Mouse (Mus musculus): Measurements from ENCODE around the gene Polr2a. TPM values are rescaled to one million over a fixed set of nuclear protein-coding genes. Genes with fewer than 3 reads are reported as not detected.
"Not testable (repeated sequence)": the region's sequence is repeated elsewhere in the genome, so short reads cannot be mapped to it uniquely, and the experiment has no call there.

The Polr2a gene
- total RNA-seq, 1 experiment from 2014 or later, result 11.3 TPM

DNA sequence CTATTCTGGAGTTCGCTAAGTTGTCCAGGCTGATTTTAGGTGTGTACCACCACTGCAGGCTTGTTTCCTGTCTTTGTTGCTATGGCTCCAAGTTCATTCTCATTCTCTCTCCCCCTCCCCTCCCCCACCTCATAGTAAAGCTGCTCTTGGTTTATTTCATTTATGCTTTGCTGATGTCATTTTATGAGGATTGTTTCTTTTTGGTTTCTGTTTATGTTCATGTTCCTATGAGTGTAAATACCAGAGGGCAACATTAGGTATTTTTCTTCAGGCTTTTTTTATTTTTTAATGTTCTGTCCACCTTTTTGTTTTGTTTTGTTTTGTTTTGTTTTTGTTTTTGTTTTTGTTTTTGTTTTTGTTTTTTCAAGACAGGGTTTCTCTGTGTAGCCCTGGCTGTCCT lies 3.4 kb upstream of the Polr2a start, which contains the start of gene Slc35g3:
TSS of gene Slc35g3 (minus strand) at position 101 of the 400 bp plus-strand sequence.
- no peak for ATAC-seq (replicated peaks in 1 of 2; ENCODE audit: insufficient read depth in 1 of 2, low FRiP score in 2 of 2, low TSS enrichment in 1 of 2, low read depth in 1 of 2, poor library complexity in 2 of 2, severe bottlenecking in 2 of 2)

DNA sequence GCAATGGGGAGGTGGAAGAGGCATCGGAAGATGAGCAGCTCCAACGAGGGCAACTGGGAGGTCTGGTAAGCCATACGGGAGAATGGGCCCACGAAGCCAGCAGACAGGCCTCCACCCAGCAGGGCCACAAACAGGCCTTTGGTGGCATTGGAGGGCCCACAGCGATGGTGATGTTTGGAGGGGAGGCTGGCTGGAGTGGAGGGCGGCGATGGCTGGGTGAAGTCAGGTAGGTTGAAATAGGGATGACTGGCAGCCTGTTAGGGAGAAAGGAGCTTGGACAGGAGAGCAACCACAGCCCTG lies 2.4 kb upstream of the Polr2a start:
- no peak for ATAC-seq (replicated peaks in 1 of 2; ENCODE audit: insufficient read depth in 1 of 2, low FRiP score in 2 of 2, low TSS enrichment in 1 of 2, low read depth in 1 of 2, poor library complexity in 2 of 2, severe bottlenecking in 2 of 2)

DNA sequence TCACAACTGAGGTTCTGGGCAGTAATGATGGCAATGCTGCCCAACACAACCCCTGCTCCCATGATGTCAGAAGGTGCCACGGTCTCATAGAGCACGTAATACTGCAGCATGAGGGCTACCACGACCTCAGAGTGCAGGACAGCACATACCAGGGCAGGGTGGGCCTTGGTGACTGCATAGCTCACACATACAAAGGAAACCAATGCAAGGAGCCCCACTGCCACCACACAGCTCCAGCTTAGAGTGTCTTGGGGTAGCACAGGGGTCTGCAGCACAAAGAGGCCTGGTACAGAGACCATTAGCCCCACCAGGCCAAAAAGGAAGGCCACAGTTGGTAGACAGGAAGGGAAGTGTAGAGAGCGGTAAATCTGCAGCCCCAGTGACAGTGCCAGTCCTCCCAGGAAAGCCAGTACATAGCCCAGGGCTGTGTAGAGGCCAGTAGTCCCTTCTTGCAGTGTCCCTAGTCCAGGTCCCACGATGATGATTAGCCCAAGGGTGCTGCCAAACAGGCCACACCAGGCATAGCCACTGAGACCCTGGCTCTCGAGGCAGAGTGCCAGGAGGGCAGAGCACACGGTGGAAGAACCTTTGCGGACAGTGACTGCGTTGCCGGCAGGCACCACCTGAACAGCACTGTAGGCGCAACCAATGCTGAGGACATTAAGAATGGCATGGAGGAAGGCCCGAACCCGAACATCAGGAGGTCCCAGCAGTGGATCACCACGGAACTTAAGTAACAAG lies 1.9 kb upstream of the Polr2a start:
- ATAC-seq (replicated peaks in 1 of 2; ENCODE audit: insufficient read depth in 1 of 2, low FRiP score in 2 of 2, low TSS enrichment in 1 of 2, low read depth in 1 of 2, poor library complexity in 2 of 2, severe bottlenecking in 2 of 2), result no peak

DNA sequence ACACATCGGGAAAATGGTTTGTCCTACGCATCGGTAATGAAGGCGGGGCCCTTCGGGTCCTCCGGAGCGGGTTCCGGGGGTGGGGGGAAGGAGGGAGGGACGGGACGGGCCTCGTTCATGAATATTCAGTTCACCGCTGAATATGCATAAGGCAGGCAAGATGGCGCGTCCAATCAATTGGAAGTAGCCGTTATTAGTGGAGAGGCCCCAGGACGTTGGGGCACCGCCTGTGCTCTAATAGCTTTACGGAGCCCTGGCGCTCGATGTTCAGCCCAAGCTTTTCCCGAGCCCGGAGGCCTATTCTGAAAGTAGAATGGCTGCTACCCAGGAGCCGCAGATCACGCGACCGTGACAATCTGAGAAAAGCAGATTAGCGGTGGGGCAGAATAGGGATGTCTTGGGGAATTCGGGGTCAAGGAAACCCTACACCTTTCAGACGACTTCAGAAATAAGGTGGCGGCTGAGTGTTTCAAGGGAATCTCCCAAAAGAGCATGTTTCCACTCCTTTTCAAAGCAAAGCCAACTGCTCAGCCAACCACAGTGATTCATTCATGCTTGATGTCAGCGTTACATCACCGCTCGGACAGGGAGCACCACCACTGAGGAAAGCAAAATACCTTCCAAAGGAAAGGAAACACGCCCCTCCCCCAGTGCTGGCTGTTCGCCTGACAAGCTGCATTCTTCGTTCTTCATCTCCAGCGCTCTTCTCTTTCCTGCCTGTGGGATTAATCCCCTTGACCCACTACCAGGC lies 709 bp upstream of the Polr2a start:
- ATAC-seq (replicated peaks in 1 of 2; ENCODE audit: insufficient read depth in 1 of 2, low FRiP score in 2 of 2, low TSS enrichment in 1 of 2, low read depth in 1 of 2, poor library complexity in 2 of 2, severe bottlenecking in 2 of 2), result peak; percentile 70 to 73

DNA sequence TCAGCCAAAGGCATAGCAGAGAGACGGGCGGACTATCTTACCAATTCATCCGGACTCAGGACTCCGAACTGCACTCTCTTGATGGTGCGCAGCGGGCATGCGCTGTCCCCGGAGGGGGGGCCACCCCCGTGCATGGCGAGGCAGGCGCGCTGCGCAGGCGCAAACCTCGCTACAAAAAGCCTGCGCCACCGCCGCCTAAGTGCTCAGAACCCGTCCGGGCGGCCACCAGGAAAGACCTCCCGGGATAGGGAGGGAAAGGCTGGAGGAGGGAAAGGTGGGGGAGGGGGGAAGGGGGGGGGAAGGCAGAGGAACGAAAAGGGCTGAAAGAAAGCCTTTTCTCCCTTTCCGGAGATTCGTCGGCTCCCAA lies 364 bp downstream of the Polr2a start:
- peak; percentile 40 to 56 for ATAC-seq (replicated peaks in 1 of 2; ENCODE audit: insufficient read depth in 1 of 2, low FRiP score in 2 of 2, low TSS enrichment in 1 of 2, low read depth in 1 of 2, poor library complexity in 2 of 2, severe bottlenecking in 2 of 2)

DNA sequence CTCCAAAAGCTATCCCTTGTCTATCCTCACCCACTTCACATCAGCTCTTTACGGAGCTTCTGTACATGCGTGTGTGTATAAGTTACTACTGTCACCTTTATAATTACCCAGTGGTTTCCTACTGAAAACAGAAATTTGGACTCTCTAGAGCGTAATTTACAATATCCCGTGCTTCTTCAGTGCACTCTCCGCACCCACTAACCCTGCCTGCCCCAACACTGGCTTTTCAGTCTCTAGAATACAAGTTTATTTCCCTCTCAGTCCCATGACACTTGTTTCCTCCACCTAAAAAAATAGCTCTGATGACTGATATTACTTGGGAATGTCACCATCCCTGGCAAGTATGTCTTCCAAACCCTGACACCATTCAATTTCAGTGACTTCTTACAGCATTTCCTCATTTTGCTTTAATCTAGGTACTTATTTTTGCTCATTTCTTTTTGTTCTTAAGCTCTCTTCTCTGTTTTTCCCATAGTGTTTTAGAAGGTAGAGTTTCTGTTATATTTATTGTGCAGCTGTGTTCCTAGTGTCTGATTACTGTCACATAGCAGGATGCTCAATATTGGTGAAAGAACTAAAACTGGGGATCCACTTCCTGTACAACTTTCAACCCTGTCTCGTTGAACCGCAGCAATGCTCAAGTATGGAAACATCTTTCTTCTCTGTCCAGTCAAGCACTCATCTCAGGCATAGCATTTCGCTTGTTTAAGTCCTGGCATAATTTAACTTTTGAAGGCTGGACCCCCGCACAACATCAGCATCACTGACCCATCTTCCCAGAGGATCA lies 941 bp downstream of the Polr2a start:
- ATAC-seq (replicated peaks in 1 of 2; ENCODE audit: insufficient read depth in 1 of 2, low FRiP score in 2 of 2, low TSS enrichment in 1 of 2, low read depth in 1 of 2, poor library complexity in 2 of 2, severe bottlenecking in 2 of 2), result no peak

DNA sequence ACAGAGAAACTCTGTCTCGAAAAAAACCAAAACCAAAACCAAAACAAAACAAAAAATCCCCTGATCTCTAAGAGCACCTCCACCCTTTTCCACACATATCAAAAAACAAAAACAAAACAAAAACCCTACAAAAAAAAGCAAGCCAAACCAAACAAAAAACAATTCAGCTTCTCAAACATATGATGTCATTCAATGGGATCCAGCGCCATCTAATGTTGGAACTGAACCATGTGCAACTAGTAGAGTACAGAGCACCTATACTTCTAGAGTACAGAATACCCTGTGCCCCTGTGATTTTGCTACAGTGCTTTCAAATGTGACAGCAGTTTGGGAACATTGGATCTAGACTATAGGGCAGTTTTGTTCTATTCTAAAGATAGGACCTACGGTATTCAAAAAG lies 3.7 kb downstream of the Polr2a start:
- no peak for ATAC-seq (replicated peaks in 1 of 2; ENCODE audit: insufficient read depth in 1 of 2, low FRiP score in 2 of 2, low TSS enrichment in 1 of 2, low read depth in 1 of 2, poor library complexity in 2 of 2, severe bottlenecking in 2 of 2)

DNA sequence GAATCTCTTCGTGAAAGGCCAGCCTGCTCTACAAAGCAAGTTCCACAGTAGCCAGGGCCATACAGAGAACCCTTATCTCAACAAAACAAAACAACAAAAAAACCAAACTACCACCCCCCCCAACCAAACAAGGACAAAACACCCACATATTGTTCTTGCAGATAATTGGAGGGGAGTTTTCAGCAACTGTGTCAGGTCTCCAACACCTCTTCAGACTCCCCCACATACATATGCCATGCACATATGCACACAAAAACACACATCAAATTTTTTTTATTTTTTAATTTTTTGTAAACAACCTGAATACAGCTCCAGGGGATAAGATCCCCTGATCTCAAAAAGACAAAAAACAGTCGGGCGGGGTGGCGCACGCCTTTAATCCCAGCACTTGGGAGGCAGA lies 4.2 kb downstream of the Polr2a start:
- no peak for ATAC-seq (replicated peaks in 1 of 2; ENCODE audit: insufficient read depth in 1 of 2, low FRiP score in 2 of 2, low TSS enrichment in 1 of 2, low read depth in 1 of 2, poor library complexity in 2 of 2, severe bottlenecking in 2 of 2)

DNA sequence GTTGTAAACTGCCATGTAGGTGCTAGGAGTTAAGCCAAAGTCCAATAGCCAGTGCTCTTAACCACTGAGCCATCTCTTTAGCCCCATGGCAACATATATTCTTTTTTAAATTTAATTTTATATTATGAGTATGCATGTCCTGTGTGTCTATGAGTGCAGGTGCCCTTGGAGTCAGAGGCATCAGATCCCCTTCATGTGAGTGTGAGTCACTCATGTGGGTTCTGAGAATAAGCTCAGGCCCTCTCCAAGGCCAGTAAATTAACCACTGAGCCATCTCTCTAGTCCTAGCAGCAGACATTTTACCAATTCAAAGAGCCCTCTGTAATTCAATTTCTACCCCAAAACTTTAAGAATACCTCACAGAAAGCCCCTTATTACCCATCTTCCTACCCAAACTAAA lies 5.8 kb downstream of the Polr2a start:
- no peak for ATAC-seq (replicated peaks in 1 of 2; ENCODE audit: insufficient read depth in 1 of 2, low FRiP score in 2 of 2, low TSS enrichment in 1 of 2, low read depth in 1 of 2, poor library complexity in 2 of 2, severe bottlenecking in 2 of 2)

DNA sequence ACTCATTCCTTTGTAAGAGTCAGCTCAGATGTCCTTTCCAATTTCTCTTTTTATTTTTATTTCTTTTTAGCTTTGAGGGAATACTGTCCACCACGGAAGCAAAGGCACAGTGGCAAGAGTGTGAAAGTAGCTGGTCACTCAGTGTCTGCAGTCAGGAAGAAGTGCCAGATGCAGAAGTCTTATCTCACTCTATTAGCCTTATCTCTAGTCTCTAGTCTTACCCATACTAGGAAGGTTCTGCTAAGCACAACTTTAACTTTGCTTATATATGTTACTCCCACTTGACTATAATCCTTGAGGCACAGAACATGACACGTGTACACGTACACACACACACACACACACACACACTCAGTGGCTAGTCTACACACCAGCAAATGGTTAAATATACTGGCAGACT lies 6.8 kb downstream of the Polr2a start:
- no peak for ATAC-seq (replicated peaks in 1 of 2; ENCODE audit: insufficient read depth in 1 of 2, low FRiP score in 2 of 2, low TSS enrichment in 1 of 2, low read depth in 1 of 2, poor library complexity in 2 of 2, severe bottlenecking in 2 of 2)

DNA sequence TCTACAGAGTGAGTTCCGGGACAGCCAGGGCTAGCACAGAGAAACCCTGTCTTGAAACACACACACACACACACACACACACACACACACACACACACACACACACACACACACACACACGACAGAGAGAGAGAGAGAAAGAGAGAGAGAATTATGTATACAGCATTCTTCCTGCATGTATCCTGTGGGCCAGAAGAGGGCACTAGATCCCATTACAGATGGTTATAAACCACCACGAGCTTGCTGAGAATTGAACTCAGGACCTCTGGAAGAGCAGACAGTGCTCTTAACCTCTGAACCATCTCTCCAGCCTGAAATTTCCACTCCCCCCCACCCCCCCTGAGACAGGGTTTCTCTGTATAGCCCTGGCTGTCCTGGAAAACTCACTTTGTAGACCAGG lies 27.0 kb downstream of the Polr2a start:
- not testable (repeated sequence) for ATAC-seq (replicated peaks in 1 of 2; ENCODE audit: insufficient read depth in 1 of 2, low FRiP score in 2 of 2, low TSS enrichment in 1 of 2, low read depth in 1 of 2, poor library complexity in 2 of 2, severe bottlenecking in 2 of 2)

DNA sequence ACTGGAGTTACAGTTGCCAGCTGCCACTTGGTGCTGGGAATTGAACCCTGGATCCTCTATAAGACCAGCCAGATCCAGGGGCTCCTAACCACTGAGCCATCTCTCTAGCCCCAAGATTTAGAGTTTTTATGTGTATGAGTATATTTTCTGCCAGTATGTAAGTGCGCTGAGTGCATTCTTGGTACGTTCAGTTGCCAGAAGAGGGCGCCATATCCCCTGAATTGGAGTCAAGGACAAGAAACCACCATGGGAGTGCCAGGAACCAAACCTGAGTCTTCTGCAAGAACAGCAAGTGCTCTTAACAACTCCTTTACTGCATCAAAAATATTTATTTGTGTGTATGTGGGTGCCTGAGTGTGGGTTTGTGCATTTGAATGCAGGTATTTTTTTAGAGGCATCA lies 29.4 kb downstream of the Polr2a start:
- ATAC-seq (replicated peaks in 1 of 2; ENCODE audit: insufficient read depth in 1 of 2, low FRiP score in 2 of 2, low TSS enrichment in 1 of 2, low read depth in 1 of 2, poor library complexity in 2 of 2, severe bottlenecking in 2 of 2), result no peak; a peak in 1 of 4 replicates

DNA sequence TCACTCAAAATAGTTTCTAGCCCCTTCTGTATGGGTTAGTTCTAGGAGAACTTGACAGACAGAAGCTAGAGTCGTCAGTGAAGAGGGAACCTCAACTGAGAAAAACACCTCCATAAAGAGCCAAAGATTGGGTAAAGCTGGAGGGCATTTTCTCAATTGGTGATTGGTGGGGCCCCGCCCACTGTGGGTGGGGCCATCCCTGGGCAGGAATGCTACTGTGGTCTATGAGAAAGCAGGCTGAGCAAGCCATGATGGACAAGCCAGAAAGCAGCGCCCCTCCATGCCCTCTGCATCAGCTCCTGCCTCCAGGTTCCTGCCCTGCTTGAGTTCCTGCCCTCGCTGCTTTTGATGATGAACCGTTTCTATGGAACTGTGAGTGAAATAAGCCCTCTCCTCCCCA lies 32.5 kb downstream of the Polr2a start:
- ATAC-seq (replicated peaks in 1 of 2; ENCODE audit: insufficient read depth in 1 of 2, low FRiP score in 2 of 2, low TSS enrichment in 1 of 2, low read depth in 1 of 2, poor library complexity in 2 of 2, severe bottlenecking in 2 of 2), result no peak

DNA sequence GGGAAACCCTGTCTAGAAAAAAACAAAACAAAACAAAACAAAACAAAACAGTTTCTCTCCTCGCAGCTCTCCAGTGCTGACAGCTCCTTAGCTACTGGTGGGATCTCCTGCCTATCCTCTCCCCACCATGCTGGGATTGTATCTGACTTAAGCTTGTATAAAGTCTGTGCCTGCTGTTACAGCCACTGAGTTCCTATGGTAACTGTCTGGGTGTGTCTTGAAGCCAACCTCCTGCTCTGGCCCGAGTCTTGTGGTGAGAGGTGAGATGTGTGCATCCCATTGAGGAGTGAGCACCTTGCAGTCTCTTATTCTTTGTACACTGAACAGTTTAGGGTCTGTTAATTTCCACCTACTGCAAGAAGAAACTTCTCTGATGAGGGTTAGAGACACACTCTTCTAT lies 35.4 kb downstream of the Polr2a start:
- ATAC-seq (replicated peaks in 1 of 2; ENCODE audit: insufficient read depth in 1 of 2, low FRiP score in 2 of 2, low TSS enrichment in 1 of 2, low read depth in 1 of 2, poor library complexity in 2 of 2, severe bottlenecking in 2 of 2), result no peak

DNA sequence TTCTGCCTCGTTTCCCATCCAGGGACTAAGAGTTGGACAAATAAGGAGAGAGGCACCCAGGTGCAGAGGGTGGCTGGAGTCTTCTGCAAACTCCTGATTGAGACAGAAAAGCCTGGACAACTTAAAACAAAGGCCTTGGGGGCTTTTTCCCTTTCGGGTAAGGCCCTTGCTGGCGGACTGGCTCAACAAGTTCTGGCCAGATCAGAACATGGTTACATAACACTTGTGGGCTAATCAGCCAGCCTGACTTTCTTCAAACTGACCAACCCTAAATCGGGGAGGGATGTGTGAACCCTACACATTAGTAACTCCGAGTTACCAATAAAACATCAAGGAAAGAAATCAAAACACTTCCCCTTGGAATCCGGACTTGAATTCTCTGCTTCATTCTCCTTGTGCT lies 37.6 kb downstream of the Polr2a start:
- no peak for ATAC-seq (replicated peaks in 1 of 2; ENCODE audit: insufficient read depth in 1 of 2, low FRiP score in 2 of 2, low TSS enrichment in 1 of 2, low read depth in 1 of 2, poor library complexity in 2 of 2, severe bottlenecking in 2 of 2)

DNA sequence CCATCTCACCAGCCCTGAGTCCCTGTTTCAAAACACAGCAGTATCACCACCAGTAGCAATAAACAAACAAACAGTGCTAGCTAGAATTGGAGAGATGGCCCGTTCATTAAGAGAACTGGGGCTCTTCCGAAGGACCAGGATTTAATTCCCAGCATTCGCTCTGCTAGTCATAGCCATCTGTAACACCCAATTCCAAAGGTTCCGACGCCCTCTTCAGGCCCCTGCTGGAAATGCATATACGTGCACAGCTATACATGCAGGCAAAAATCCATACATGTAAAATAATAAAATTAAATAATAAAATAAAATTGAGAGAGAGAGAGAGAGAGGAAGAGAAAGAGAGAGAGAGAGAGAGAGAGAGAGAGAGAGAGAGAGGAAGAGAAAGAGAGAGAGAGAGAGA lies 39.0 kb downstream of the Polr2a start:
- no peak for ATAC-seq (replicated peaks in 1 of 2; ENCODE audit: insufficient read depth in 1 of 2, low FRiP score in 2 of 2, low TSS enrichment in 1 of 2, low read depth in 1 of 2, poor library complexity in 2 of 2, severe bottlenecking in 2 of 2)

DNA sequence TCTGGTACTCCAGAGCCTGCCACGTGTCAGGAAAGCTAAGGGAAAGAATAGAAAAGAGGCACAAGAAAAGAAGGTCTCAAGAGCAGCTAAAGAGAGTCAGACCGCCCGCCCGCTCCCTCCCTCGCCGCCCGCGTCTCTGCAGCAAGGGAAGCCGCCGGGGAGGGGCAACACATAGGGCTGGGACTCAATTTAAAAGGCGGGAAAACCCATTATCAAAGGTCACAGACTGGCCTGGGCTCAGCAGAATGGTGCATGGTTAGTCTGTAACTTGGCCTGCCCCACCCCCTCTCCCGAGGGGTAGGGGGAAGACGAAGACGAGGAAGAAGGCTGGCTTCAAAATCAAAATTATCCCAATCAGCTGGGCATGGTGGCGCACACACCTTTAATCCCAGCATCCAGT lies 39.8 kb downstream of the Polr2a start:
- no peak for ATAC-seq (replicated peaks in 1 of 2; ENCODE audit: insufficient read depth in 1 of 2, low FRiP score in 2 of 2, low TSS enrichment in 1 of 2, low read depth in 1 of 2, poor library complexity in 2 of 2, severe bottlenecking in 2 of 2)

DNA sequence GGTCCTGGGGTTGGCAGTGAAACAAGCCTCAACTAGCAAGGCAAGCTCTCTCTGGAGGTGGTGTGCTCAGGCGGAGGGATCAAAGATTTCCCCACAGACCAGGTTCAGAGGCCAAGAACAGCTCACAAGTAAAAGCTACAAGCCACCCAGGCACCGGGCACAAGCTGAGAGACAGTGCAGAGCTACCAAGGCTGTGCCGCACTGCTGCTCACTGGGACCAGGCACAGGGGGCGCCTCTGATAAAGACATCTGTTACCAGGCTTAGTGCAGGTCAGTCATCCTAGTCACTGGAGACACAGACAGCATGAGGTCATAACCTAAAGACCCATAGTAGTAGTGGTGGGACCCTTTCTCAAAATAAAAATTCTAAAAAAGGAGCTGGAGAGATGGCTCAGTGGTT lies 41.5 kb downstream of the Polr2a start:
- ATAC-seq (replicated peaks in 1 of 2; ENCODE audit: insufficient read depth in 1 of 2, low FRiP score in 2 of 2, low TSS enrichment in 1 of 2, low read depth in 1 of 2, poor library complexity in 2 of 2, severe bottlenecking in 2 of 2), result no peak

Measured in hematopoietic stem cell, adult 5-6 weeks (primary cell).